Mouse (Mus musculus): ENCODE measurements around the gene Bdh2.

- TF ChIP-seq POLR2A (IDR thresholded peaks at IDR 0.05; ENCODE audit: insufficient read depth, low read depth, low read length) (no peak), CTCF (IDR thresholded peaks at IDR 0.05; ENCODE audit: insufficient read depth, low read depth, low read length) (no peak)
These were observed 8.4 kb upstream of the Bdh2 start for GRCm38 (mm10) chr3:135272627-135273026.
